ENCODE assay signal across 23 mouse cellular contexts in genomic region chr15:97917994-97918393, GRCm38 (mm10). TPM values are rescaled to one million over a fixed set of nuclear protein-coding genes. Genes with fewer than 3 reads are reported as not detected.
DNase-seq lines count a peak whose midpoint lies in the region; ATAC-seq and TF ChIP-seq lines count a peak whose summit lies in the region.
"Had no signal": no experiment of that assay in that cellular context is flagged by ENCODE, and none has a peak within 500 bp of the region (broad histone marks: within the 10 kb centered on the region; RNA-seq: fewer than 3 reads in every experiment).

No protein-coding gene starts in this region.

- intact Hi-C loops in left cerebral cortex, postnatal 10 days (cut with DNase I): no loop called here

- peak; percentile 67 for DNase-seq in kidney, adult 9 months
- no peak for DNase-seq in kidney, adult 11 months
- DNase-seq in cerebellum, adult 2 months: no peak
- no peak for DNase-seq in left cerebral cortex, postnatal 10 days (ENCODE audit: extremely low spot score in 1 of 2, low spot score in 2 of 2)
- DNase-seq: adrenal gland, adult 2 months; adrenal gland, postnatal 25 days; B cell, adult 2 months; cerebellum, adult 18-20 months; cerebellum, postnatal 25 days; forebrain, postnatal 0 days; gastrocnemius, postnatal 36 days; heart, adult 18-20 months; heart, postnatal 14 days; kidney, adult 8-10 months had no signal

- H3K27ac ChIP-seq in cerebellum, adult 2 months (ENCODE audit: insufficient read depth, low read length): no peak overlapping the region
- H3K27ac ChIP-seq: embryonic facial prominence, embryonic 13.5 days; forebrain, embryonic 13.5 days; heart, embryonic 10.5 days; heart, embryonic 15.5 days; hindbrain, embryonic 10.5 days; hindbrain, embryonic 14.5 days had no signal

- no peak for TF ChIP-seq CTCF in cerebellum, adult 2 months (IDR thresholded peaks at IDR 0.05; ENCODE audit: borderline replicate concordance, insufficient read depth, low read depth, low read length)

- peak; percentile 64 for ATAC-seq in common myeloid progenitor, adult 5-6 weeks (replicated peaks; ENCODE audit: low read depth, poor library complexity, severe bottlenecking)
- ATAC-seq in megakaryocyte, adult 5-6 weeks (ENCODE audit: poor library complexity, severe bottlenecking): peak; percentile 76
- ATAC-seq in CD4-positive, CD25-positive, alpha-beta regulatory T cell, adult 4 months: no peak
- ATAC-seq: forebrain, embryonic 13.5 days; forebrain, postnatal 0 days had no signal

- no peak for TF ChIP-seq POLR2A in cerebellum, adult 2 months (IDR thresholded peaks at IDR 0.05; ENCODE audit: borderline replicate concordance, insufficient read depth, low read length)

- 84% methylated on average over 9 of the region's 9 CpGs for WGBS in cerebellum, adult 2 months

- no peaks in the 10 kb centered on the region for H3K27me3 ChIP-seq in cerebellum, adult 2 months (ENCODE audit: control insufficient read depth, insufficient read depth, low read length)
- H3K27me3 ChIP-seq: embryonic facial prominence, embryonic 13.5 days; forebrain, embryonic 13.5 days; heart, embryonic 15.5 days had no signal

- no peaks in the 10 kb centered on the region for H3K4me1 ChIP-seq in cerebellum, adult 2 months (ENCODE audit: control insufficient read depth, insufficient read depth, low read length)

- H3K4me3 ChIP-seq in cerebellum, adult 2 months (replicated peaks; ENCODE audit: insufficient read depth, low read depth, low read length): no peak overlapping the region
- H3K4me3 ChIP-seq: embryonic facial prominence, embryonic 13.5 days; forebrain, embryonic 13.5 days; heart, embryonic 10.5 days; heart, embryonic 15.5 days; hindbrain, embryonic 10.5 days had no signal

RNA-seq across cellular contexts. Expression of gene Vdr, which starts 7.6 kb away (rescaled TPM):
- total RNA-seq in common myeloid progenitor, adult 5-6 weeks (2017): 3.0 and 3.5 TPM in 2 replicates
- total RNA-seq in megakaryocyte, adult 5-6 weeks (2015): 2.1 and 4.1 TPM in 2 replicates
- total RNA-seq in megakaryocyte, adult 5-6 weeks (2017): 0.59 and 1.4 TPM in 2 replicates
- under 1 TPM; 0.24 to 0.84 TPM for polyA plus RNA-seq in CD4-positive, CD25-positive, alpha-beta regulatory T cell, adult 4 months (2017; shearing (Covaris generic))
- polyA plus RNA-seq in cerebellum, adult 2 months (2012; rRNA removed): 0.41 and 0.46 TPM in 2 replicates
- total RNA-seq in left cerebral cortex, postnatal 10 days (2021): under 1 TPM; 0.14 to 0.36 TPM
- polyA plus RNA-seq: forebrain, embryonic 13.5 days had no signal

RNA-seq across cellular contexts. Expression of gene Tmem106c, which starts 46.0 kb away (rescaled TPM):
- total RNA-seq in common myeloid progenitor, adult 5-6 weeks (2017): 26.4 and 40.0 TPM in 2 replicates
- 12.4 and 18.5 TPM in 2 replicates for total RNA-seq in megakaryocyte, adult 5-6 weeks (2015)
- total RNA-seq in megakaryocyte, adult 5-6 weeks (2017): 13.5 and 14.1 TPM in 2 replicates
- polyA plus RNA-seq in CD4-positive, CD25-positive, alpha-beta regulatory T cell, adult 4 months (2017; shearing (Covaris generic)): 10 to 100 TPM; 25.3 to 25.8 TPM
- polyA plus RNA-seq in cerebellum, adult 2 months (2012; rRNA removed): 74.1 and 74.5 TPM in 2 replicates
- total RNA-seq in left cerebral cortex, postnatal 10 days (2021): 10 to 100 TPM; 13.0 to 17.2 TPM
